Mouse (Mus musculus) yolk sac, embryonic 10.5 days (tissue): Measurements from ENCODE around the gene Safb.
"Not testable (repeated sequence)": the region's sequence is repeated elsewhere in the genome, so short reads cannot be mapped to it uniquely, and the experiment has no call there.

Experiments
- DNase-seq: peaks from one replicate; pipeline ENCODE4 v3.0.0-alpha.2; 2017; ENCODE audit warnings: low spot score

The Safb gene

GRCm38 (mm10) chr17:56609452-56610171 lies 25.0 kb downstream of the Safb start, which contains the start of gene 2410015M20Rik:
2410015M20Rik (minus strand) TSS chr17:56609771.
- DNase-seq: peak; percentile 96

DNA sequence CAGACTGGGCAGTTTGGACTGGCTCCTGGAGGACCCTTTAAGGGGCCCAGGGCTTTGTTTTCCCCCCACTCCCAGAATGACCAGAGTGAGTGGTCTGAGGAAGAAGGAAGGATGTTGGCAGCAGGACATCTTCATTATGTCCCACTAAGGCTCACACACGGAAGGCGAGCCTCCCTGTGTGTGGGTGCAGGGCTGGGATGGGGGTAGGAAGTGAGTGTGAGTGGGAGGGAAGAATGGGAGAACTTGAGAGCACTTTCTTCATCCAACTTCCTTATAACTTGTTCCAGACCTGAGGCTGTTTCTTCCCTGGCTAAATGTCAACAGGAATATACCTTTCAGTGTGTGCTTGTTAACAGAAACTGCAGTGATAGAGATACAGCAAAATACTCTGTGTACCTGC lies 26.7 kb downstream of the Safb start:
- no peak for DNase-seq

- DNase-seq: peak; percentile 73
These were observed 27.4 kb downstream of the Safb start for GRCm38 (mm10) chr17:56611861-56612564.

DNA sequence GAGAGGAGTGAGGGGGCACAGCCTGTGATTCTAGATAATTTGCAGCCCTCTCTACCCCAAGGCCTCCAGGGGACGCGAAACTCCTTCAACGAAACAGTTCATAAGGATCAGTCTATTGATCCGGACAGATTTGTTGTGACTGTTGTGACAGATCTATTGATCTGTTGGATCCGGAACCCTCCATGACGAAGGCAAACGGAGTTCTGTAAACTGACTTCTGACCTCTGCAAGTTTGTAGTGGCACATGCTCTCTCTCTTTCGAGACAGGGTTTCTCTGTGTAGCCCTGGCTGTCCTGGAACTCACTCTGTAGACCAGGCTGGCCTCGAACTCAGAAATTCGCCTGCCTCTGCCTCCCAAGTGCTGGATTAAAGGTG lies 27.9 kb downstream of the Safb start:
- not testable (repeated sequence) for DNase-seq

DNA sequence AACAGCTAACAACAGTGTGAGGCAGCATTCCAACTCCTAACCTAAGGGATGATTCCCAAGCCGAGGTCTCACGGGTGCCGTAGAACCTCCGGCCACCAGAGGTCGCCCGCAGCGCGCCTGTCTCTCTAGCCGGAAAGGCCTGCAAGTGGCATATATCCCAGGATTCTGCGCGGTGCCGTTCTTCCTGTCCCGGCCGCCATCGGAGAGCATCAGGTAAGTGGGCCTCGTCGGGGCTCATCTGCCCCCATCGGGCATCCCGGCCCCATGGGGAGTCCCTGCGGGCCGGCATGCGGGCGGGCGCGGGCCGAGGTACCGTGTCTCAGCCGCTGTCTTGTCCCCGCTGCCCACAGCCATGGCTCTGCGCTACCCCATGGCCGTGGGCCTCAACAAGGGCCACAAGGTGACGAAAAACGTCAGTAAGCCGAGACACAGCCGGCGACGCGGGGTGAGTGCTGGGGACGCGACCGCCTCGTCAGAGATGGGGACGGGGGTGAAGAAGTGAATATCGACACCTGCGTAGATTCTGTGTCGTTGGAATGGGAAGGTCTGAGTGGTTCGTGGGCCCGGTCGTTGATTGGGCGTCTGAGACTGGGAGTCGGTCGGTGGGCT lies 28.7 kb downstream of the Safb start, which contains the start of gene Rpl36:
Rpl36 (plus strand) TSS at position 181 of the 609 bp plus-strand sequence.
- DNase-seq: peak; percentile 92

GRCm38 (mm10) chr17:56613893-56614292 lies 29.3 kb downstream of the Safb start:
- DNase-seq: peak; percentile 30

DNA sequence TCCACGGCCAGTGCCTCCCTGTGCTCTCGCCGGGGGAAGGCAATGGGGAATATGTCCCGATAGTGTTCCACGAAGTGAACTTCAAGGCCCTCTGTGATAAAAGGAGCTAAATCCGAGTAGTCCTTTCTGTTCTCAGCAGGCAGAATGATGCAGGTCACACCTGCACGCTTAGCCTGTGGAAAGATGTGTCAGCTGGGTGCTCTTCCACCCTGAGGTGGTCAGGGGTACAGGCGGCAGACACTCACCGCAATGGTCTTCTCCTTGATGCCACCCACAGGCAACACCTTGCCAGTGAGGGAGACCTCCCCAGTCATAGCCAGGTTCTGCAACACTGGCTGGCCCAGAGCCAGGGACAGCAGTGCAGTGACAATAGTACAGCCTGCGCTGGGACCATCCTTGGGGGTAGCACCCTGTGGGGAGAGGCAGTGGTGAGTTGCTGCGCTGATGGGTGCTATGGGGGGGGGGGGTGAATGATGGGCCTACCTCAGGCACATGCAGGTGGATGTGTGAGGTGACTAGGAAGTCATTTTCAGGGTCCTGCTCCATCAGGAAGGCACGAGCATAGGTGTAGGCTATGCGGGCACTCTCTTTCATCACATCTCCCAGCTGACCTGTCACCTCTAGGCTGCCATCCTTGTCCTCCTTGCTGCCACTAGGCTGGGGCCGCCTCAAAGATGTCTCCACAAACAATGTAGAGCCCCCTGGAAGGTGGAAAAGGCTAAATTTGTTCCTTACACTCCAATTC lies 29.9 kb downstream of the Safb start:
- DNase-seq: no peak

- DNase-seq: no peak
These were observed 30.6 kb downstream of the Safb start for GRCm38 (mm10) chr17:56615136-56615784.

GRCm38 (mm10) chr17:56615792-56616191 lies 31.2 kb downstream of the Safb start:
- DNase-seq: no peak

GRCm38 (mm10) chr17:56616725-56617124 lies 32.1 kb downstream of the Safb start:
- no peak for DNase-seq

- no peak for DNase-seq
These were observed 33.0 kb downstream of the Safb start for GRCm38 (mm10) chr17:56617628-56618027.

DNA sequence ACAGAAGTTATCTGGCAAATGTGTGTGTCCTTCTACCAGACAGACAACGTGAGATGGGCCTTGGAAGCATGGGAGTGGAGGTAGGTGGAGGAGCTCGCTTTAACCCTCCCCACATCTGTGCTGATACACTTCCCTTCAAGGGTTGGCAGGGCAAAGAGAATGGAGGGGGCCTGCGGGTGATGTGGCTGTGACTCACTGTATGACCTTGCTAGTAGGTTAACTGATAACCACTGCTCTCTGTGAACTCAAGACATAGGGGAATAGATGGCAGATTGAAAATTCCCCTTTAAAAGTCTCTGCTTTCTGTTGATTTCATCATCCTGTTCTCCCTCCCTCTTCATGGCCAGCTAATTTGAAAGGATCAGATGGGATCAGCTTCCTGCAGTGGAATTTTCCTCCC lies 40.9 kb downstream of the Safb start:
- no peak for DNase-seq

DNA sequence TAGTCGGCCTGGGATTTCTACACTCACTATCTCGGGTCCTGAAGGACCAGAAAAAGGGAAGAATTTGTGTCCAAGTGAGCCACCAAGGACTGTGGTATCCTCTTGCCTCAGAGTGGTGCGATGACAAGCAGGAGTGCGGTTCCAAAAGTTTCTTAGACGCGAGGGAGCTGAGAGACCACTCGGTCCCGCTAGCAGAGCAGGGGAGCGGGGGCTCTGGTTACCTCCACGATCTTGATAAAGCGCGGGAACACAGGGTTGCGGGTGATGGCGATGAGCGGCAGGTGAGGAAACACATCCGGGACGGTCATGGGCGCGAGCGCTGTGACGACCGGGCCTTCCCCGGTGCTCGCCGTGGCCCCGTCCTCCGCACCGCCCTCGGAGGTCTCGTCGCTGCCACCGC lies 41.6 kb downstream of the Safb start:
- no peak for DNase-seq

GRCm38 (mm10) chr17:56626754-56627470 lies 42.3 kb downstream of the Safb start, which contains the start of gene Lonp1:
Lonp1 (minus strand) TSS chr17:56626887.
- peak; percentile 100 for DNase-seq

GRCm38 (mm10) chr17:56627530-56628277 lies 43.1 kb downstream of the Safb start, which contains the start of gene Catsperd:
Catsperd (plus strand) TSS chr17:56628143.
- peak; percentile 56 for DNase-seq

DNA sequence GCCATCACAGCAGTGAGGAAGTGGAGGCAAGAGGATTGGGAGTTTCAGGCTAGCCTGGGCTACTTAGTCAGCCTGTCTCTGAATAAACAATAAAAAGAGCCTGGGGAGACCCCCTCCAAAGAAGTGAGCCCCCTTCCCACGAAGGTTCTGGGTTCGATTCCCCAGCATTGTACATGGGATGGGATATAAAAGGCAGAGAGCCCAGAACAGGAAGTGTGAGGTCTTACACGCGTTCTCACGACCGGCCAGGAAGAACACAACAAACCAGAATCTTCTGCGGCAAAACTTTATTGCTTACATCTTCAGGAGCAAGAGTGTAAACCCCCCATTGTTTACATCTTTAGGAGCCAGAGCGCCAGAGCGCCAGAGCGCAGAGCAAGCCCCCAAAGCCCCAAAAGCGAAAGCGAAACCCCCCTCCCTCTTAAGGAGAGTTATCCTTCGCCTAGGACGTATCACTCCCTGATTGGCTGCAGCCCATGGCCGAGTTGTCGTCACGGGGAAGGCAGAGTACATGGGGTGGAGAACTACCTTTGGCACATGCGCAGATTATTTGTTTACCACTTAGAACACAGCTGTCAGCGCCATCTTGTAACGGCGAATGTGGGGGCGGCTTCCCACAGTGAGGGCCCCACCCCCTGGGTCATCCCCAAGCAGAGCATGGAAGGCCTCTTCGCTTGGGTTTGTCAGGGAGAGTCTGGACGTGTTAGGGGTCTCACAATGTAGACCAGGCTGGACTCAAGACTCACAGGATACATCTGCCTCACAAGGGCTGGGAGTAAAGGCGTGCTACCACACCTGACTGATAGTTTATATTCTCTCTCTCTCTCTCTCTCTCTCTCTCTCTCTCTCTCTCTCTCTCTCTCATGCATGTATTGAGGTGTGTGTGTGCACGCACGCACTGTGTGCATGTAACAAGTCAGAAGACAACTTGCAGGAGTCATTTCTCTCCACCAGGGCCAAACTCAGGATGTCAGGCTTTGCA lies 45.5 kb downstream of the Safb start:
- DNase-seq: not testable (repeated sequence)

GRCm38 (mm10) chr17:56631807-56632206 lies 47.2 kb downstream of the Safb start:
- DNase-seq: no peak

GRCm38 (mm10) chr17:56634023-56634422 lies 49.4 kb downstream of the Safb start:
- DNase-seq: no peak

DNA sequence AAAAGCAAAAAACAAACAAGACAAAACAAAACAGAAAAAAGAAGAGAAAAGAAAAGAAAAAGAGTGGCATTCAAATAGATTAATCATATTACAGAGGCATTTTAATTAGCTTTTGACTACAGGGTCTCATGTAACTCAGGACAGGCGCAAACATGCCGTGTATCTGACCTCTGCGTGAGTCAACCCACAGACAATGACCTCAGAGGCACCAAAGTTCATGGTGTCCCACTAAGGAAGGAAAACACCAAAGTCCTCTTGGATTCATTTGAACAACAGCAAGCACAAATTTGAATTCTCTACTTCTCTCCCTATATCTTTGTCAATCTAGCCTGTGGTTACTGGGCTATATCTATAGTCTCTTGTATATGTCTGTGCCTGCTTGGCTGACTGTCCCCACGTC lies 58.6 kb downstream of the Safb start:
- DNase-seq: no peak
